Mouse (Mus musculus): ENCODE measurements at regions not wholly inside any gene's neighbourhood (a gene's known extent, or its start where the extent isn't known, plus 50 kb on each side); places are given as distances from the start of the nearest gene placed in this dataset.
"Not testable (repeated sequence)": the region's sequence is repeated elsewhere in the genome, so short reads cannot be mapped to it uniquely, and the experiment has no call there.

GRCm38 (mm10) chr4:67378632-67379031 lies 551.2 kb downstream of the Tlr4 start:
- DNase-seq: no peak

- no peak for DNase-seq
Measured at GRCm38 (mm10) chr4:67387834-67388233, 560.5 kb downstream of the Tlr4 start.

- DNase-seq: no peak
Measured at GRCm38 (mm10) chr4:67402977-67403376, 575.6 kb downstream of the Tlr4 start.

GRCm38 (mm10) chr4:67424064-67424463 lies 596.7 kb downstream of the Tlr4 start:
- DNase-seq: no peak

- no peak for DNase-seq
Measured at GRCm38 (mm10) chr4:67425712-67426111, 598.3 kb downstream of the Tlr4 start.

- no peak for DNase-seq
Measured at GRCm38 (mm10) chr4:67447835-67448234, 620.5 kb downstream of the Tlr4 start.

GRCm38 (mm10) chr4:67459871-67460270 lies 632.5 kb downstream of the Tlr4 start:
- not testable (repeated sequence) for DNase-seq

- DNase-seq: no peak
Measured at GRCm38 (mm10) chr4:67473034-67473433, 645.6 kb downstream of the Tlr4 start.

- DNase-seq: peak; percentile 69 to 72
Measured at GRCm38 (mm10) chr4:67477264-67477845, 650.0 kb downstream of the Tlr4 start.

GRCm38 (mm10) chr4:67478081-67478480 lies 650.7 kb downstream of the Tlr4 start:
- peak; percentile 37 to 49 for DNase-seq

GRCm38 (mm10) chr4:67522235-67522634 lies 694.9 kb downstream of the Tlr4 start:
- peak; percentile 89 to 94 for DNase-seq

- DNase-seq: no peak
Measured at GRCm38 (mm10) chr4:67523158-67523557, 695.8 kb downstream of the Tlr4 start.

- peak in 1 of 2 experiments; percentile 42 for DNase-seq
Measured at GRCm38 (mm10) chr4:67529586-67529985, 702.2 kb downstream of the Tlr4 start.

- no peak for DNase-seq
Measured at GRCm38 (mm10) chr4:67539466-67539865, 712.1 kb downstream of the Tlr4 start.

GRCm38 (mm10) chr4:67546013-67546412 lies 718.6 kb downstream of the Tlr4 start:
- no peak for DNase-seq

GRCm38 (mm10) chr4:67547957-67548356 lies 720.6 kb downstream of the Tlr4 start:
- peak; percentile 81 to 82 for DNase-seq

GRCm38 (mm10) chr4:67553511-67553910 lies 726.1 kb downstream of the Tlr4 start:
- DNase-seq: no peak

GRCm38 (mm10) chr4:67574816-67575215 lies 747.4 kb downstream of the Tlr4 start:
- no peak for DNase-seq

GRCm38 (mm10) chr4:67589501-67589900 lies 762.1 kb downstream of the Tlr4 start:
- DNase-seq: peak in 1 of 2 experiments; percentile 10

- peak; percentile 93 to 94 for DNase-seq
Measured at GRCm38 (mm10) chr4:67589976-67590727, 762.8 kb downstream of the Tlr4 start.

GRCm38 (mm10) chr4:67607166-67607565 lies 779.8 kb downstream of the Tlr4 start:
- no peak for DNase-seq

- DNase-seq: no peak
Measured at GRCm38 (mm10) chr4:67614486-67615067, 787.2 kb downstream of the Tlr4 start.

- DNase-seq: peak in 1 of 2 experiments; percentile 19
Measured at GRCm38 (mm10) chr4:67626641-67627040, 799.3 kb downstream of the Tlr4 start.

GRCm38 (mm10) chr4:67646090-67646489 lies 818.7 kb downstream of the Tlr4 start:
- peak; percentile 49 to 50 for DNase-seq

Data from cerebellum, adult 18-20 months (tissue).